Mouse (Mus musculus): Measurements from ENCODE around the gene Pdp2.

The Pdp2 gene

GRCm38 (mm10) chr8:104595773-104596536 lies 4.7 kb downstream of the Pdp2 start:
- DNase-seq (ENCODE audit: low read depth, low spot score): no peak

DNA sequence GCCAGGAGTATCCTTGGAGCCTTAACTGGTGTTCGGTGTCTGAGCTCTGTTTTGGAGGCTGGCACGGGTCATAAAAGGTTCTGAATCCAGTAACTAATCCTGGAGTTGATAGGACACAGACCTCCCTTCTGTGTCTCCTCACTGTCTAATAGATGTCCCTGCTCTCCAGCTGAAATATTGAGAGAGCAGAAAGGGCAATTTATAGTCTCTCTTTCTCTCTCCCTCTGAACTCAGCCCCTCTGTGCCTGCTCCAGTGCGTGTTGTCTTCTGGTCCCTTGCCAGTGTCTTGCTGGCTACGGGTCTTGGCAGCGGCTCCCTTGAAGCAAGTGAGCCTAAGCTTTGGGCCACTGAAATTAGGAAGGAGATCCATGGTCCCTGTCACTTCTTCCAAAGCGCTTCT lies 6.4 kb downstream of the Pdp2 start:
- DNase-seq (ENCODE audit: low read depth, low spot score): no peak

- DNase-seq (ENCODE audit: low read depth, low spot score): no peak
Measured at GRCm38 (mm10) chr8:104598496-104598895, 7.2 kb downstream of the Pdp2 start.

GRCm38 (mm10) chr8:104601386-104601785 lies 10.1 kb downstream of the Pdp2 start:
- no peak for DNase-seq (ENCODE audit: low read depth, low spot score)

GRCm38 (mm10) chr8:104601941-104602371 lies 10.7 kb downstream of the Pdp2 start:
- DNase-seq (ENCODE audit: low read depth, low spot score): peak; percentile 19

- DNase-seq (ENCODE audit: low read depth, low spot score): peak; percentile 94
Measured at GRCm38 (mm10) chr8:104602468-104603244, 11.4 kb downstream of the Pdp2 start.

GRCm38 (mm10) chr8:104603245-104603593 lies 12.0 kb downstream of the Pdp2 start:
- DNase-seq (ENCODE audit: low read depth, low spot score): no peak

DNA sequence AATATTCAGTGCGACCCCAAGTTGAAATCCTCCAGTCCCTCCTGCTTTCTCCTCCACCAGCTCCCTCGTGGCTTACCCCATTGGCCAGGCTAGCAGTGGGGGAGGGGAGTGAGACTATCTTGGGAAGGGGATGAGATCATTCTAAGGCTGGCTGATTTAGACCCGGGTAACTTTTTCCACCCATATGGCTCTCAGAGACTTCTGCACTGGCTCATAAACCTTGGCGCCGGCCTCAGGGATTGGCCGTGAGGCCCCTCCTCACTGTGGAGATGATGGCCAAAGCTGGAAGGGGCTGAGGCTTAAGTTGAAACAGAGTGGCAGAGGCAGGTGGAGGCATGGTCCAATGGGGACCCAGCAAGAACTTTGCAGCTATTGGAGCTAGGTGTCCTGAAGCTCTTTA lies 15.1 kb downstream of the Pdp2 start:
- DNase-seq (ENCODE audit: low read depth, low spot score): no peak

DNA sequence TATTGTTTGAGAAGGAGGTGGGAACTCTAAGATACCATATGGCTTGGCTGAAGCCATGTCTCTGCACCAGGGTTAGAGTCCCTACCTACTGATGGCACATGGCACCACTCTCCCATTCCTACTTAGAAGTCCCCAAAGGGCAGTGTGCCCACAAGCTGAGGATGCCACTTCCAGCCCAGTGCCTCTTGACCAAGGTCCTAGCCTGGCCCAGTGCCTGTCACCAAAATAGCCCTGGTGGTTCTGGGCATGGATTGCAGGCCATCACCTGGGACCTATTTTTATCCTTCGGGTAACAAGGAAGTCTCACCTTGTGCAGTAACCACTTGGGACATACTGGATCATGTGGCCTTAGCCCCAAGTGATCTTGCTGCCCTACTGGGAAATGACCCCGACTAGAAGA lies 16.7 kb downstream of the Pdp2 start:
- DNase-seq (ENCODE audit: low read depth, low spot score): no peak

DNA sequence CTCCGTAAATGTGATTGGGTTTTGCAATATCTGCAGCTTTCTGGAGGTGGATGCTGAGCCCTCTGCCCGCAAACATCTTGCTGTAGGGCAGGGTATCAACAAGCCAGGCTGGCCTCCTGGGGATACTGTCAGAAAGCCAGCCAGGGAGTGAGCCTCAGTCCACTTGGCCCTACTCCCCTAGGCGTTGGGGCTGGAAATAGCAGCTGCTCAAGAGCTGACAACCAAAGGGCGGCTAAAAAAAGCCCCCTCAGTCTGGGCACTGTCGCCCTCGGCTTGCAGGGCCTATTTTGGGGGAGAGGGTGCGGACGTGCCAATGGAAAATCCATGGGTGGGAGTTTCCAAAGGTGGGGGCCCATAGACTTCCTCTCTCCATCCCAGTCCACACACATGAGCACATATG lies 18.0 kb downstream of the Pdp2 start:
- DNase-seq (ENCODE audit: low read depth, low spot score): no peak

DNA sequence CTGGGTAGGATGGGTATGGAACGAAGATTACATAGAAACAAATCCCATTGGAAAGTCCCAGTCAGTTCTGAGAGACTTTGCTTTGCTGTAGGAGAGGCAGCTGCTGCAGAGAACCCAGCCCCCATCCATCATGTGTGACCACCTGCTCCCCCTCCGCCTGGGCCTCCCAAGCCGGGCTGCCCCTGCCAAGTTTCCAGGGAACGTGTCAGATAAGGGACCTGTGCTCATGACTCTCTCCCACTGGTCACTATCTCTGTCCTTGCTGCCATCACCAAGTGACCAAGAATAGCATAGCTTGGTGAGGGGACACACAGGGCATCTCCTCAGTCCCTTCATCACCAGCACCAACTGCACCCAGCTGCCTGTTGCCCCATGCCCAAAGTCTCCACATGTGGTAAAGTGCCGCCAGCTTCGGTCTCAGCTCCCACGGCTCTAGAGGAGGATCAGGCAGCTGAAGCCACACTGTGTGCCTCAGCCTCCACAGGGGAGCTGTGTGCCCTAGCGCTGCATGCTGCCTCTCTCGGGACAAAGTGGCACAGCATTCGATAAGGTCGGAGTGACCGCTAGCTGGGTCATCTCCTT lies 19.0 kb downstream of the Pdp2 start:
- no peak for DNase-seq (ENCODE audit: low read depth, low spot score)

DNA sequence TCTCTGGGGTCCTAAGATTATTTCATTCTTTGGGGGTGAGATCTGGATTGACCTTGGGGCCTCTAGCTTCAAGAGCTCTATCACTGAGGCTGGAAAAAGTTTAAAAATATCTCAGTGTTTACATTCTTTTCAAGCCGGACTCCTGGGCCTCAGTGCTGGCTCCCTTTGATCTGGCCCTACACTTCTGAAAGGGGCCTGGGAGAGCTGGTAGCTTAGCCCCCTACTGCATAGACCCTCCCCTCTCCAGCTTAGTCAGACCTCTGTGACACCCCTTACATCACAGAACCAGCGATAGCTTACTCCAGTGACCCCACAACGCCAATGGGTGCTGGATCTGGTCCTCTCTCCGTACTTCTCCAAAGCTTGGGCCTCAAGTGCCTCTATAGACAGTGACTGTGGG lies 20.4 kb downstream of the Pdp2 start:
- DNase-seq (ENCODE audit: low read depth, low spot score): no peak

- DNase-seq (ENCODE audit: low read depth, low spot score): no peak
Measured at GRCm38 (mm10) chr8:104613119-104613518, 21.9 kb downstream of the Pdp2 start.

DNA sequence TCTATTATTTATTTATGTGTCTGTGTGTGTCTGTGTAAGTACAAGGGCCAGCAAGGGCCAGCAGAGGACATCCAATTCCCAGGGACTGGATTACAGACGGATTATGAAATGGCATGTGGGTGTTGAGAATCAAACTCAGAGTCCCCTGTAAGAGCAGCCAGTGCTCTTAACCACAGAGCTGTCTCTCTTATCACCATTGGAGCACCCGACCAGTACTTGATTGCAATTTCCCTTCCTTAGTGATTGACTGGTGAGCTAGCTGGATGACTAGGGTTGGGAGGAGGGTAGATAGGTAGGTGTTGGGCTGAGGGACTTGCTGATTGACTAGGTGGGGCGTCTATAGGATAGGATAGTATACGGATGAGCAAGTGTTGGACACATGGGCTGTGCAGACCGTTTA lies 29.5 kb downstream of the Pdp2 start:
- DNase-seq (ENCODE audit: low read depth, low spot score): no peak

- DNase-seq (ENCODE audit: low read depth, low spot score): no peak
Measured at GRCm38 (mm10) chr8:104624161-104624560, 32.9 kb downstream of the Pdp2 start, which contains the start of gene Cdh16. Gene Cdh16, minus strand, starts transcription at chr8:104624396.

- no peak for DNase-seq (ENCODE audit: low read depth, low spot score)
Measured at GRCm38 (mm10) chr8:104627065-104627740, 36.0 kb downstream of the Pdp2 start.

DNA sequence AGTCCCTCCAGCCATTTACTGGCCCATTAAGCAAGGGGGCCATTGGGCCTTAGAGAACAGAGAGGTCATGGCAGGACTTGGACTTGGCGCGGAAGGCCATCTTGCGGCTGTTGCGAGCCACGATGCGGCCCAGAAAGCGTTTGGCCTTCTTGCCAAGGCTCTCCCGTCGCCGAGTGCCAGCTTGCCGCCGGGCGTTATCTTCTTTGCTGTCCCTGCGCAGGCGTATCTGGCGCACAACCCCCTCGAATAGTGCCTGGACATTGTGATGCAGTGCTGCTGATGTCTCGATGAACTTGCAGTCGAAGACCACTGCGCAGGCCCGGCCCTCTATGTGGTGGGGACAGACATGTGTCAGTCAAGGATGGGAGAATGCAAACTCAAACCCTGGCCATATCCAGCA lies 37.2 kb downstream of the Pdp2 start:
- no peak for DNase-seq (ENCODE audit: low read depth, low spot score)

DNA sequence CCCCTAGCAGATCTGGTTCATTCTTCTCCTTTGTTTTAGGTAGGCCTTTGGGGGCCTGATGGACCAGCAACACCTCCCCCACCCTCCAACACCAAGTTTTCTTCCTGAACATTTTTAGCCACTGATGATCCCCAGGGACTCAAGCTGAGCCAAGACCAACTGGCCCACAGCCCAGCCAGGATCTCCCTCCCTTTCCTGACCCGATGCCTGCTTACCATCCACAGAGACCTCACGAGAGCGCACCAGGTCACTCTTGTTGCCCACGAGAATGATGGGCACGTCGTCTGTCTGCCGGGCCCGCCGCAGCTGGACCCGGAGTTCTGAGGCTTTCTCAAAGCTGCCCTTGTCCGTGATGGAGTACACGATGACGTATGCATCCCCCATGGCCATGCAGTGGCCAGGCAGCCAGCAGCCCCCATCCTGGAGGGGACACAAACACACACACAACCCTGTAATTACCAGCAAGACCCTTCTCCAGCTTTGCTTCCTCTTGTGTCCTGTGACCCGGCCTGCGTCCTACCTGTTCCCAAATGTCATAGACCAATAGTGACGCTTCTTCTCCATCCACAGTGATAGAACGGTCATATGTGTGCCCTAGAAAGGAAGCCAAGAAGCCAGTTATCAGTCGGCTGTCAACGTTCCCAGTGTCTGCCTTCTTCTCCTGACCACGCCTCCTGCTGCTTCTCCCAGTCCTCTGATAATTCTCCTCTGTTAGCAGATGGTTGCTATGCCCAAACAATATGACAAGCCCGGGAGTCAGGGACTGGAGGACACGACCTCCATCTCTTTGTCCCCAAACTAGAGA lies 38.3 kb downstream of the Pdp2 start:
- DNase-seq (ENCODE audit: low read depth, low spot score): no peak

DNA sequence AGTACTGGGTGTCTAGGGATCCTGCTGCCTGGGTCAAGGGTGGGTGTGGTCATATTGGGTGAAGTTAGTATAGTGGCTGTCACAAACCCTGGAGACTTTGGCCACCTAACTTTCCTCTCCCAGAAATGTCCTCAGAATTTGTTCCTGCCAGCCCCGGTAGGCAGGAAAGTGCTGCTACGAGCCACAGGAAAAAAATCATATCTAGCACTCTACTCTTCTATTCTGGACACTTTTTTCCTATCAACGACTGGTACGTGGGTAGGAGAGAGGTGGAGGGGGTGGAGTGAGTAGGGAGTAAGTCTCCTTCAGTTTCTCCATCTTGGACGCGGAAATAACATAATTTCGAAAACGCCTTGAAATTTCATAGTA lies 38.8 kb downstream of the Pdp2 start:
- DNase-seq (ENCODE audit: low read depth, low spot score): no peak

DNA sequence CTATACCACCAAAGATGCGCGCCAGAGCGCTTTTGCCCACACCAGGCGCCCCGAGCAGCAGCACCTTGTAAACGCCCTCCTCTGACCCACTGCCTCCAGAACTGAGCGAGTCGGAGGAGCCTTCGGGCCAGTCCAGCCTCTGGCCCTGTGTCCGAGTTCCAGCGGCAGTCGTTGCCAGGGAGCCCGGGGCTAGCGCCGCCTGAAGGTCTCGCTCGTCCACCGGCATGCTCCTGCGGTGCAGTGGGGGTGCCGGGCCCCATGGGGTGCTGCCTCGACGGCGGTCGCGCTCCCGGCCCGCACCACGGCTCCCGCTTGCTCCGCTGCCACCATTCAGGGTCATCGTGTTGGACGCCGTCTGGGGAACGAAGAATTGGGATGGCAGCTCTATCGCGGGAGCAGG lies 39.3 kb downstream of the Pdp2 start:
- no peak for DNase-seq (ENCODE audit: low read depth, low spot score)

DNA sequence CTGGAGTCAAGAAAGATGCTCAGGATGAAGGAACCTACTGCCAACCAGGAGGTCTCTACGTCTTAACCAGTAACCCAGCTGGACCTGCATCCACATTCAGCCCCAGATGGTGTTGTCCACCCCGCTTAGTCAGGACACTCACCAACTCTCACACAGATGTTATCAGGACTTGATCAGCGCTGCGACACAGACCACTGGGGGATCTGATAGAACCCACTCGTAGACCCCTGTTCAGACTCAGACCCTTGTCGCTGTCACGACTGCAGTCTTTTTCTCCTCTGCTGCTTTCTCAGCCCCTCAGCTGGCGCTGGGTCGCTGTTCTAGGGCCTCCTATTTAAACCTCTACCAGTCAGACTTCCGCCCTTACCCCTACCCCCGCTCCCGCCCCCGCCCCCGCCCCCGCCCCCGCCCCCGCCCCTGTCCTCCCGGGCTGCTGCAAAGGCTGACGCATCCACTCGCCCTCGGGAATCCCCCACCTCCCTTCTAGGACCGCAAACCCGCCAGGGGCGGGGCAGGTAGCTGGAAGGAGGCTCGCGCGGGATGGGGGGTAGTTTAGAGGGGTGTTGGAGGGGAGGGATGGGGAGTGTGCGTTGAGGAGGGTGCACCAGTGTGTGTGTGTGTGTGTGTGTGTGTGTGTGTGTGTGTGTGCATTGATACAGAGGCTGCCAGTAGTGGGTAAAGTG lies 39.9 kb downstream of the Pdp2 start, which contains the start of gene Rrad:
Gene Rrad, minus strand, starts transcription at position 347 of the 683 bp plus-strand sequence.
- DNase-seq (ENCODE audit: low read depth, low spot score): peak; percentile 45
